Mouse (Mus musculus): ENCODE data around the gene Gm10272. TPM values are rescaled to one million over a fixed set of nuclear protein-coding genes. Genes with fewer than 3 reads are reported as not detected.
"Not testable (repeated sequence)": the region's sequence is repeated elsewhere in the genome, so short reads cannot be mapped to it uniquely, and the experiment has no call there.

Gene Gm10272
- polyA plus RNA-seq (2015; fragmentation: Nextera tagmentation; extraction: Ambion mirVana): not detected in 2 replicates

DNA sequence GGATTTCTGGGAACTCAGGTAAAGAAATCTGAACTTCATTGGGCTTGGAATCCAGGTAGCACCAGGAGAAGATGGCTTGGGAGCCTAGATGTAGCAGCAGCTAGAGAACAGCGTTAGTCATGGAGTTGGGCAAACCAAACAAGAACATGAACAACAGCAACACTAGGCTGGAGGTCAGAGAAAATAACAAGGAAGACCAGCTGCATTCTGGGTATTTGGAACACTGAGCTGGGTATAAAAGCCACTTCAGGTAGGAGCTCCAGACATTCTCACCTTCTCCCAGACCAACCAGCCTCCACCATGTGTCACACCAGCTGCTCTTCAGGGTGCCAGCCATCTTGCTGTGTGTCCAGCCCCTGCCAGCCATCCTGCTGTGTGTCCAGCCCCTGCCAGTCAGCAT is at the start of gene Gm10272:
Gene Gm10272, plus strand, starts transcription at position 301 of the 400 bp plus-strand sequence.
- no peak for DNase-seq (ENCODE audit: low spot score)

DNA sequence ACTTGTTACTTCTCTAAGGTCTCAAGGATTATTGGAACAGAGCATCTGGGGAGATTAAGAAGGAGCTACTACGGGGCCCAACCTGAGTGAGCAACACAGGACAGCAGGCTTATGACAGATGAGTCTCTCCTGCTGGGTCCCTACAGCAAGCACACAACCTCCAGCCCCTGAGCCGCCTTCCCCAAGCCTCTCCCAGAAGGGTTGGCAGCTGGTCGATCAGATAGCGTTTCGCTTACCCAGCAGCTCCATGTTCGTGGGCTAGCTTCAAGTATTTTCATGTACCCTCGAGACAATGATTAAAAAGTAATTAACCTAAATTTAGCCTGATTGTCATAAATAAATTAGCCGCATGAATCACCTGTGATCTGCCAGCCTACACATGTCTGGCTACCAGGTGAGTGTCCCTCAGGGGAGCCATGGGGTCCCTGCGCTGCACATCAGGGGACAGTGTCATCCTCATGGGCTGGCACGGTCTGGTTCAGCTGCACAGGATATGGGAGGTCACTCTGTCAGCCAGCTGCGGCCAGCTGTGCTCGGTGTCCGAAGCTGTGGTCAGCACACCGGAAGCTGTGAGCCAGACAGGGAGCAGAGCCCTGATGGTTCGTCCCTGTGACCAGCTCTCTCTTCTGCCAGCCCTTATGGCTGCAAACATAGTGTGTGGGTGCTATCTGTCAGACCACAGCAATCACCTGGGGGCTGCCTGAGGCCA is 48.0 kb upstream of the Gm10272 start:
- no peak for DNase-seq (ENCODE audit: low spot score)

GRCm38 (mm10) chr10:77663949-77664665 is 42.3 kb upstream of the Gm10272 start:
- no peak for DNase-seq (ENCODE audit: low spot score)

DNA sequence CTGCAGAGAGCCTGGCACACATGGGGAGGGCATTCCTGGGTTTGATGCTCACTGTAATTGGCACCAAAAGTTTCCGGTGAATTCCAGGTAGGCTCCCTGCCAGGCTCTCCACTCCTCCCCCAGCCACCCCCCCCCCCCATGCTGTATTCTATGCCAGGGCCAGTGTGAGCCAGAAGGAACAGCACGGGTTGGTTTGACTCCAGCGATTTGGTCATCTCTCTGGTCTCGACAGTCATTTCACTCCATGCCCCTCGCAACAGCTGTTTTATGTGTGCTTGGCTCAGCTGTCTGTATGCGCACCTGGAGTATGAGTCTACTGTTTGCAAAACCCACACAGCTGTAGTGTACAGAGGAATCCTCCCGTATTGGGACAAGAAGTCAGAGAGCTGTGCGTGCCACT is 40.1 kb upstream of the Gm10272 start:
- DNase-seq (ENCODE audit: low spot score): no peak

- no peak for DNase-seq (ENCODE audit: low spot score)
Observed at GRCm38 (mm10) chr10:77667402-77667801, 39.0 kb upstream of the Gm10272 start.

DNA sequence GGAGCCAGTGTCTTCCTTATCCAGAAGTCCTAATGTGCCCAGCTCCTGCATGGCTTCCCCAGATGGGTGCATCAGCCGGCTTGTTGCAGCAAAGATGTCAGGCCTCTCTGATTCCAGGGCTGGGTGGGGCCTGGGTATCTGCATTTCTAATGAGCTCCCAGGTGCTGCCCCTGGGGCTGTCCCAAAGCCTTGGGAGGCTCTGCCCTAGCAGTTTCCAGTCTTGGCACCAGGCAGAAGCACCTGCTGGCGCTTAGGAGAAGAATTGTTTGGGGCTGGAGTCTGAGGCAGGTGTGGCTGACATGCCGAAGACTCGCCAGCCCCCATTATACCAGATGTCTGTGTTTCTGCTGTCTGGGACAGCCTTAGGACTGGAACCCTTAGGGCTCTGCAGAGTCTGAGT is 35.7 kb upstream of the Gm10272 start:
- DNase-seq (ENCODE audit: low spot score): no peak

DNA sequence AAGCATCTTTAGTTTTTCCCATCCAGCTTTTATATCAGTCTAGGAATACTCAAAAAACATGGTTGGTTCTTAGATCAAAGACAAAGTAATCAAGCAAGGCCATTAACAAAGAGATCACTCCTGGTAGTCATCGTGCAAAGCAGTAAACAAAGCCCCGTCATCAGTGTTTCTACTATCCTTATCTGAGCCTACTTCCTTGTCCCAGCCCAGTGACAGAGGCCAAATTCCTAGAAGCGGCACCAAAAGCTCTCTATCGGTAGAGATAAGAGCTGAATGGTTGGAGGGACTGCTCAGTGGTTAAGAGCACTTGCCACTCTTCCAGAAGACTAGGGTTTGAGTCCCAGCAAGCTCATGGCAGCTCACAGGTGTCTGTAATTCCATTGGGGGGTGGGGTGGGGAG is 34.9 kb upstream of the Gm10272 start:
- DNase-seq (ENCODE audit: low spot score): no peak

DNA sequence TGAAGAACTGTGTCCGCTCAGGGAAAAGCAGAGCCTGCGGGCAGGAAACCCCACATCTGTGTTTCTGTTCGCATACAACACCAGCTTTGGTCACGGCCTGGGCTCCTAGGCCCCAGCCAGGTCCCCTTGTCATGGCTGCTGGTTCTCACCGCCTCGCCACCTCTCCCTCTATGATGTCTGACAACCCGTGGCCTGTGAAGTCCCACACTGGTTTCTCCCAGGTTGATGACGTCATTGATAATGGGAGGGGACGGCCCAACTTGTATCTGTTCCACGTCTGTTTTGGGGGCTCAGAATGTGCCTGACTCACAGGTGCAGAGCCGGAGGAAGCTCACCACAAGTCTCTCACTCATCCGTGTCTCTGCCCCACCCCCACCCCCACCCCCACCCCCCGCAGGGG is 32.7 kb upstream of the Gm10272 start:
- DNase-seq (ENCODE audit: low spot score): peak; percentile 12

GRCm38 (mm10) chr10:77677562-77677961 is 28.9 kb upstream of the Gm10272 start:
- no peak for DNase-seq (ENCODE audit: low spot score)

GRCm38 (mm10) chr10:77682994-77683393 is 23.4 kb upstream of the Gm10272 start:
- no peak for DNase-seq (ENCODE audit: low spot score)

- DNase-seq (ENCODE audit: low spot score): no peak
Observed at GRCm38 (mm10) chr10:77684181-77684580, 22.2 kb upstream of the Gm10272 start.

- no peak for DNase-seq (ENCODE audit: low spot score)
Observed at GRCm38 (mm10) chr10:77685895-77686664, 20.3 kb upstream of the Gm10272 start, which contains the start of gene Tspear. Gene Tspear (plus strand): TSS chr10:77686569.

DNA sequence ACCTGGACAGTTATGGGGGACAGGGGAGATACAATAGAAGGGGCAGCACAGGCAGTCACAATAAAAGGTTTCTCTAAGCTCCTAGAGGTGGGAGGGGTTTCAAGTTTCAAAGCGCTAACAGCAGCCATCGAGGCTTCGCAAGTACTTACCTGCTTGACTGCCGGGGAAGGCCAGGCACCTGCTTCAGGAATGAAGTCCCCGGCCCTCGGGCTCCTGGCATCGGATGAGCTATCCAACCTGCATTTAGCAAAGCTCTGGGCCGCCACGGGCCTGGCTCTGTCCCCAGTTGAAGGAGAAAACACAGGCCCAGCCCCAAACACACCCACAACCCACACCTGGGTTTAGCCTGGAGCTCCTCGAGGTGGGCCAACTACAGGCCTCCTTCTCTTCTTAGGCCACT is 19.4 kb upstream of the Gm10272 start:
- no peak for DNase-seq (ENCODE audit: low spot score)

DNA sequence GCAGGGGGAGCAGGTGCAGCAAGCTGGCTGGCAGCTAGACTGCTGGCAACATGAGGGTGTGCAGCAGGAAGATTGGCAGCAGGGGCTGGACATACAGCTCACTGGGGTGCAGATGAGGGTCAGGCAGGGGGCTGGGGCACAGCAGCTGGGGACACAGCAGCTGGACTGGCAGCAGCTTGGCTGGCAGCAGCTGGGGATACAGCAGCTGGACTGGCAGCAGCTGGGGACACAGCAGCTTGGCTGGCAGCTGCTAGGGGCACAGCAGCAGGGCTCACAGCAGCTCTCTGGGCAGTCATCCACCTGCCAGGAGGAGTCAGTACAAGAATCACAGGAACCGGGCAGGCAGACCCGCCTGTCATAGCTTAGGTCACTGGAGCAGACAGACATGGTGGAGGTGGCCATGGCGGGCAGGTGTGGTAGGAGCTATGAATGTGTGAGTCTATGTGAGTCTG is 16.0 kb upstream of the Gm10272 start, which contains the start of gene Gm19402:
Gene Gm19402, minus strand, starts transcription at position 402 of the 452 bp plus-strand sequence.
- DNase-seq (ENCODE audit: low spot score): not testable (repeated sequence)

DNA sequence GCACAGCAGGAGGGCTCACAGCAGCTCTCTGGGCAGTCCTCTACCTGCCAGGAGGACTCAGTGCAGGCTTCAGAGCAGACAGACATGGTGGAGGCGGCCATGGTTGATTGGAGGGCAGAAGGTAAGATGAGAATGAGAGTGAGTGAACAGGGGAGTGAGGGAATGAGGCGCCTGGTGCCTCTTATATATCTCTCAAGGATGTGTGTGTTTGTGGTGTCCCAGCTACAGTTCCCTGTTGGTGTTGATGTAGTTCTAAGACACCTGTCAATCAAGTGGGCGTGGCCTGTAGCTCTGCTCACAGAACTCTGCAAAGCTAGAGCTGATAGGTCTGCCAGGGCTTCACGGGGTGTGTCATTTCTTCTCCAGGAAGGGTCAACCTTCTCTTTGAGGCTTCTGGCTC is 9.3 kb upstream of the Gm10272 start, which contains the start of gene Gm9508:
Gene Gm9508, minus strand, starts transcription at position 101 of the 400 bp plus-strand sequence.
- no peak for DNase-seq (ENCODE audit: low spot score)

DNA sequence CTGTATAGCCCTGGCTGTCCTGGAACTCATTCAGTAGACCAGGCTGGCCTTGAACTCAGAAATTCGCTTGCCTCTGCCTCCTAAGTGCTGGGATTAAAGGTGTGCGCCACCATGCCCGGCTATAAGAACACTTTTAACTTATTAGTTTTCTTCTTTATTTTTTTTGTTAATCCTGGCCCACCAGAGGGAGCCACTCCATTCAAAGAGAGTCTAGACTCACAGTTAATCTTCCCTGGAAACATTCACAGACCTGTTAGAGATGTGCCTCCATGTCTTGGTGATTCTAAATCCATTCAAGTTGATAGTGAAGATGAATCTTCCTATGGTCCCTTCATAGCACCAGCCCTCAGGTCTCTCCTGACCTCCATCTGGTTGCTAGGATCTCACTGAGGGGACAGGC is 3.4 kb downstream of the Gm10272 start:
- DNase-seq (ENCODE audit: low spot score): no peak

- DNase-seq (ENCODE audit: low spot score): not testable (repeated sequence)
Observed at GRCm38 (mm10) chr10:77711157-77711556, 4.7 kb downstream of the Gm10272 start, which contains the start of gene Gm10024. Gene Gm10024 (plus strand): TSS chr10:77711457.

- no peak for DNase-seq (ENCODE audit: low spot score)
Observed at GRCm38 (mm10) chr10:77713734-77714133, 7.3 kb downstream of the Gm10272 start.

DNA sequence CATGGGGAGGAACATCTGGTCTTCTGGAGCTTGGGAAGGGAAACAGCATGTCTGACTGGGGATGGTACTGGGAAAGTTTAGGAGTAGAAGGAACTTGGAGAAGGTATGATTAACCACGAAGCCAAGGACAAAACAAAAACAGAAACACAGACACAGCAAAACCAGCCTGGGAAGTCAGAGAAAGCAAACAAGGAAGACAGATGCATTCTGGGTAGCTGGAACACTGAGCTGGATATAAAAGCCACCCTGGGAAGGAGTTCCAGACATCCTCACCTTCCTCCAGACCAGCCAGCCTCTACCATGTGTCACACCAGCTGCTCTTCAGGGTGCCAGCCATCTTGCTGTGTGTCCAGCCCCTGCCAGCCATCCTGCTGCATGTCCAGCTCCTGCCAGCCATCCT is 9.1 kb downstream of the Gm10272 start, which contains the start of gene Gm10142:
Gene Gm10142, plus strand, starts transcription at position 301 of the 400 bp plus-strand sequence.
- DNase-seq (ENCODE audit: low spot score): no peak

- not testable (repeated sequence) for DNase-seq (ENCODE audit: low spot score)
Observed at GRCm38 (mm10) chr10:77720299-77720698, 13.9 kb downstream of the Gm10272 start, which contains the start of gene Krtap12-1. Gene Krtap12-1 (plus strand): TSS chr10:77720599.

- no peak for DNase-seq (ENCODE audit: low spot score)
Observed at GRCm38 (mm10) chr10:77724855-77725254, 18.4 kb downstream of the Gm10272 start.

Data from thymus, postnatal 0 days (tissue).